Mouse (Mus musculus) liver, adult 2 months (tissue): ENCODE results near the gene Zmiz1.

Experiments
- CTCF ChIP-seq: fragments of 200-500 bp; IDR thresholded peaks from 2 replicates; pipeline ENCODE4 v1.5.1; 2011; ENCODE audit warnings: low read depth, low read length, control low read depth
- POLR2A ChIP-seq: fragments of 200-500 bp; IDR thresholded peaks from 2 replicates; pipeline ENCODE4 v1.6.1; 2011; ENCODE audit warnings: low read length, control low read depth; ENCODE audit not compliant: insufficient read depth; ENCODE audit errors: extremely low read depth

- TF ChIP-seq CTCF, result no peak
- TF ChIP-seq POLR2A, result no peak
Observed at GRCm38 (mm10) chr14:25599934-25600333, 140.9 kb downstream of the Zmiz1 start.
